Mouse (Mus musculus): ENCODE data around the gene 4932438A13Rik. TPM values are rescaled to one million over a fixed set of nuclear protein-coding genes. Genes with fewer than 3 reads are reported as not detected.

The 4932438A13Rik gene
- total and polyA plus RNA-seq, 3 experiments: 8.5 to 48.8 (median 41.9) TPM

DNA sequence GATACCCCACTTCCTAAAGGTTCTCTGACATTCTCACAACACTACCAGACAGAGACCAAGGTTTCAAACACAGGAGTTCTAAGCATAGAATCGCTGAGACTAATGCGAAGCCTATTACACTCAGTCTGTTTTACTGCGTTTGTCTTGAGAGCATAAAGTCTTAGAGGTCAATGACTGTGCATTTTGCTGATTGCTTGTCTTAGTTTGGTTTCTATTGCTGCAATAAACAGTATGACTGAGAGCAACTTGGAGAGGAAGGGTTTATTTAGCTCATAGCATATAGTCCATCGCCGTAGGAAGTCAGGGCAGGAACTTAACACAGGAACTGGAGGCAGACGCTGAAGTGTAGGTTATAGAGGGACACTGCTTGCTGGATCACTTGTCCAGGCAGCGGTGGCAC is 26.1 kb upstream of the 4932438A13Rik start:
- H3K27ac ChIP-seq: no peak overlapping the region
- H3K4me1 ChIP-seq (ENCODE audit: control insufficient read depth, insufficient read depth, low read length): 0 out of 2 replicates have a peak, but pooled peaks cover 1% of the 10 kb centered on the region
- no peak for DNase-seq
- WGBS: 79% methylated on average over 7 of the region's 7 CpGs
- no peak overlapping the region for H3K9ac ChIP-seq (ENCODE audit: low read depth, low read length)
- 0 out of 2 replicates have a peak, but pooled peaks cover 1% of the 10 kb centered on the region for H3K27me3 ChIP-seq (ENCODE audit: control insufficient read depth, insufficient read depth, low read length)
- no peaks in the 10 kb centered on the region for H3K36me3 ChIP-seq (ENCODE audit: control insufficient read depth, insufficient read depth, low read length)
- intact Hi-C loops (cut with DNase I): loop anchor here (10.0 kb wide), 1 partner anchor 368 kb away; no protein-coding TSS in a partner anchor
- TF ChIP-seq EP300 (IDR thresholded peaks at IDR 0.05; ENCODE audit: insufficient read depth, low read depth, low read length) (no peak), POLR2A (IDR thresholded peaks at IDR 0.05; ENCODE audit: insufficient read depth, low read depth, low read length) (no peak), CTCF (IDR thresholded peaks at IDR 0.05) (no peak)
- no peak overlapping the region for H3K4me3 ChIP-seq
- no peaks in the 10 kb centered on the region for H3K79me2 ChIP-seq (replicated peaks; ENCODE audit: control insufficient read depth, insufficient read depth, low read length)

DNA sequence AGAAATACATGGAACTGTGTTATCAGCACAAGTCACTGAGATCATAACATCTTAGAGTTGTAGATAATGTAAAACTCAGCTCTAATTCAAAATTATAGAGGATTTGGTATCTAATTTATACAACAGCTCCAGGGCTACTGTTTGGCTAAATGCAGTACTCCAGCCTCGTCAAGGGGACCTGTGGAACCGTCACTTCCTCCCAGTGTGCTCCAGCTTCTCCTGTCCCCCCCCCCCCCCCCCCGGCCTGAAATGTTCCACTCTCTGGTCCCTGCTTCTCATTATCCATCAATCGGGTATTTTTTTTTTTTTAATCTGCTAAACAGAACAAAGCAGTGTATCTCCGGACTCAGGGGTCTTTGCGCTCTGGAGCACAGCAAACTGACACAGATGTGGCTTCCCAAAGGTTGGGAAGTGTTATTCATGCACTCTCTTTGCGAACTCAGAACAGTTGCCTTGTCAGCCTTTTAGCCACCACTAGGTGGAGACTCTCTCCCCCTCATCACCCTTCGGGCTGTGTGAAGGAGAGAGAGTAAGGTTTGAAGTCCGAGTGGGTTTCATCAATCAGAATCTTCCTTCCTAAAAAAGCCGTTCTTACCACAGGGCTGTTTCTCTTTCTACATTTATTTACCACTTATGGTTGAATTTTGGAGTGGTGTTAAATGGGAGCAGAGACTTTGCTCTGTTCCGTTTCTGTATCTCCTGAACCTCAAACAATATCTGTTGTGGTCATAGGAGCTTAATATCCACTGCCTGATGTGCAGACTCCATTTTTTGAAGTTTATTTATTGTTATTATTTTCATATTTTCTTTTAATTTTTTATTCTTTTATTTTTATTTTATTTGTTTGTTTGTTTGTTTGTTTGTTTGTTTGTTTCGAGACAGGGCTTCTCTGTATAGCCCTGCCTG is 22.0 kb upstream of the 4932438A13Rik start:
- Histone ChIP-seq H3K4me1 (ENCODE audit: control insufficient read depth, insufficient read depth, low read length) (0 out of 2 replicates have a peak, but pooled peaks cover 1% of the 10 kb centered on the region), H3K36me3 (ENCODE audit: control insufficient read depth, insufficient read depth, low read length) (no peaks in the 10 kb centered on the region), H3K79me2 (replicated peaks; ENCODE audit: control insufficient read depth, insufficient read depth, low read length) (no peaks in the 10 kb centered on the region), H3K27ac (no peak overlapping the region), H3K9ac (ENCODE audit: low read depth, low read length) (no peak overlapping the region), H3K27me3 (ENCODE audit: control insufficient read depth, insufficient read depth, low read length) (0 out of 2 replicates have a peak, but pooled peaks cover 1% of the 10 kb centered on the region), H3K4me3 (no peak overlapping the region)
- peak; percentile 55 to 56 for DNase-seq
- intact Hi-C loops (cut with DNase I): loop anchor here (5.0 kb wide), 1 partner anchor 91 kb away; no protein-coding TSS in a partner anchor
- WGBS: 15% methylated on average over 12 of the region's 12 CpGs
- TF ChIP-seq POLR2A (IDR thresholded peaks at IDR 0.05; ENCODE audit: insufficient read depth, low read depth, low read length) (no peak), CTCF (IDR thresholded peaks at IDR 0.05) (peak; percentile 94), EP300 (IDR thresholded peaks at IDR 0.05; ENCODE audit: insufficient read depth, low read depth, low read length) (peak; percentile 63; the same call in 1 of the 2 replicates)

DNA sequence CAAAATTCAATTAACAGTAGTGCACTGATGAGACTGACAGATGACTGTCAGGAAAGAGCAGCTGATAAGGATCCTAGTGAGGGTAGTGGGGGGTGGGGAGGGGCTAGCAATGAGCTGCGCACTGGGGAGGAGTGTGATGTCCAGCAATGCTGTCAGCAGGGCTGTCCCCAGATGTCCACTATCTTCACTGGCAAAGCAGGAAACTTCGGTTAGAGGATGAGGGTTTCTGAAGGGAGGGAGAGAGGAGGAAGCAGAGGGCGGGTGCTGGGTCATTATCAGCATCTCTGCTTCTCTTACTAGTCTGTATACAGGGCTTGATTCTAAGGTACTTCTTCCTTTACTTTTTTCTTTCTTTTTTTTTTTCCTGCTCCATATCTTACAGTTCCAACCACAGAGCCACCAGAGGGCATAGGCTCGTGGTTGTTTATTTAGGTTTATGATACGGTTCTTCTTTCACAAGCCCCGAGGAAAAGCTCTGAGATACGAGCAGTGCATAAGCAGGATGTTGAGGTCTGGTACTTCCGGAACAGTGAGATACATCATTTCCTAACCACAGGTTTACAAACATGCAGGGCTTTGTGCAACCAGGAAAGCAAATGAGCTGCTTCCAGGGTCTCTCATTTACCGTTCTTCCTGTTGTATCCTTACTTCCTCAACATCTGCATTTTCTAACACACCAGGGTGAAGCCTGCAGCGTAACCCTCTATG is 9.0 kb upstream of the 4932438A13Rik start:
- no peaks in the 10 kb centered on the region; the same call in 1 of the 2 replicates for H3K36me3 ChIP-seq (ENCODE audit: control insufficient read depth, insufficient read depth, low read length)
- H3K27me3 ChIP-seq (ENCODE audit: control insufficient read depth, insufficient read depth, low read length): no peaks in the 10 kb centered on the region
- peak overlapping the region; percentile 35; the same call in 1 of the 2 replicates for H3K9ac ChIP-seq (ENCODE audit: low read depth, low read length)
- intact Hi-C loops (cut with DNase I): no loop called here
- no peaks in the 10 kb centered on the region for H3K79me2 ChIP-seq (replicated peaks; ENCODE audit: control insufficient read depth, insufficient read depth, low read length)
- H3K4me3 ChIP-seq: no peak overlapping the region
- DNase-seq: no peak
- WGBS: 20% methylated on average over 10 of the region's 10 CpGs
- H3K27ac ChIP-seq: peak overlapping the region; percentile 33; the same call in 1 of the 2 replicates
- H3K4me1 ChIP-seq (ENCODE audit: control insufficient read depth, insufficient read depth, low read length): peaks cover 3% of the 10 kb centered on the region
- TF ChIP-seq CTCF (IDR thresholded peaks at IDR 0.05): no peak
- TF ChIP-seq EP300 (IDR thresholded peaks at IDR 0.05; ENCODE audit: insufficient read depth, low read depth, low read length): no peak
- TF ChIP-seq POLR2A (IDR thresholded peaks at IDR 0.05; ENCODE audit: insufficient read depth, low read depth, low read length): no peak

DNA sequence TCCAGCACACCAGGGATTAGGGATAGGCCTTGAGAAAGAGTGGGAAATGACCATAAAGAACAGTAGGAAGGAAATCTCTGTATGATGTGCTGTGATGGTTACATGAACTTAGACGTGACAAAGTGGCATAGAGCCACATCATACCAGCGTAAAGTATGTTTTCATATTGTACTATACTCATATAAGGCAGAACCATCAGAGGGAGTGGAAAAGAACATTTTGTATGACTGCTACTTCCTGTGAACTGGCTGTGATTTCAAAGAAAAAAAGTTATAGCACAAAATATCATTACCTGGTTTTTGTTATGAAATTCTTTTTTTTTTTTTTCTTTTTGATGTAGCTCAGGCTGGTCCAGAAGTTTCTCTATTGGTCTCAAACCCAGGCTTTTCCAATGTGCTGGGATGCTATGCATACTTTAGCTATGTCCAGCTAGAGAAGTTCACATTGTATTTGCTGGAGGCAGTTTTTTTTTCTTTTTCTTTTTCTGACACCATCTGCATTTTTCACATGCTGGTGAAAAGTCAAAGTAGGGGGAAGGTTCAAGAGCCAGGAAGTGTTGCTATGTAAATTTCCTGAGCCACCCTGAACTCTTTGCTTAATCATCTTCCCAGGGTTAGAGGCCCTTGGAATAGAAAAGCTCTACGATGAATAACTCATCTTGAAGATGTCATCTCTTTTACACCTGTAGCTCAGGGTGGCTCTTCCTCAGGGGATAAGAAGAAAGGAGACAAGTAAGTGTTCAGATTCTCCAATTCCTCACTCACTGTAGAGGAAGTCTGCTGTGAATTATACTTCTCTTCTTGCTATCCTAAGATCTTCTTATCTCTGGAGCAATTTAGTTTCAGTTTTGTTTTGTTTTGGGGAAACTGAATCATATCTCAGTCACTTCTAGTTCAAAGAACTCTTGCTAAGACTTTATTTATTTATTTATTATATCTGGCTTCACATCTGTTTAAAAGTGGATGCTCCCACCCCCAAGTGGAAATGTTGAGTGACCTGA is 1.2 kb upstream of the 4932438A13Rik start:
- Histone ChIP-seq H3K4me1 (ENCODE audit: control insufficient read depth, insufficient read depth, low read length) (peaks cover 2% of the 10 kb centered on the region; the same call in 1 of the 2 replicates), H3K27me3 (ENCODE audit: control insufficient read depth, insufficient read depth, low read length) (no peaks in the 10 kb centered on the region), H3K4me3 (no peak overlapping the region), H3K27ac (peak overlapping the region; percentile 73), H3K36me3 (ENCODE audit: control insufficient read depth, insufficient read depth, low read length) (peaks cover 8% of the 10 kb centered on the region), H3K79me2 (replicated peaks; ENCODE audit: control insufficient read depth, insufficient read depth, low read length) (0 out of 2 replicates have a peak, but pooled peaks cover 1% of the 10 kb centered on the region), H3K9ac (ENCODE audit: low read depth, low read length) (no peak overlapping the region)
- TF ChIP-seq POLR2A (IDR thresholded peaks at IDR 0.05; ENCODE audit: insufficient read depth, low read depth, low read length): no peak
- no peak for TF ChIP-seq CTCF (IDR thresholded peaks at IDR 0.05)
- TF ChIP-seq EP300 (IDR thresholded peaks at IDR 0.05; ENCODE audit: insufficient read depth, low read depth, low read length): no peak
- intact Hi-C loops (cut with DNase I): no loop called here
- 64% methylated on average over 3 of the region's 3 CpGs for WGBS
- DNase-seq: no peak

DNA sequence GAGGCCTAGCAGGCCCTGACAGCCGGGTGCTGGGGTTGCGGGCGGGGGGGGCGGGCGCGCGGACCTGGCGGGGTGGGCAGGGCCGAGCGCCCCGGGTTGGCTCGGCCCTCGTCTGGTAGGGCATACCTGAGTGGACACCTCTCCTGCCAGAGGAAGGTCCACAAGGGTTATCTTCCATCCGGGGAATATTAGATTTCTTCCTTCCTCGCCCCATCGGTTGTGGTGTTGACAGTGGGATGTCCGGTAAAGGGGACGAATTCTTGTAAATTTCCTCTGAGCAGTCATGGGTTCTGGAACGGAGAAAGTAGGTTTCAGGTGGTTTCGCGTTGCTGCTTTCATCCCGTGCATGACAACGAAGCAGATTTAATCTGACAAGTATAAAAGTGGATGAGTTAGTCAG is 523 bp downstream of the 4932438A13Rik start:
- DNase-seq: no peak
- peak overlapping the region; percentile 73 for H3K27ac ChIP-seq
- under 1% methylated on average over 21 of the region's 23 CpGs for WGBS
- intact Hi-C loops (cut with DNase I): no loop called here
- TF ChIP-seq POLR2A (IDR thresholded peaks at IDR 0.05; ENCODE audit: insufficient read depth, low read depth, low read length) (no peak), EP300 (IDR thresholded peaks at IDR 0.05; ENCODE audit: insufficient read depth, low read depth, low read length) (no peak), CTCF (IDR thresholded peaks at IDR 0.05) (no peak)
- peaks cover 2% of the 10 kb centered on the region; the same call in 1 of the 2 replicates for H3K4me1 ChIP-seq (ENCODE audit: control insufficient read depth, insufficient read depth, low read length)
- H3K27me3 ChIP-seq (ENCODE audit: control insufficient read depth, insufficient read depth, low read length): no peaks in the 10 kb centered on the region
- H3K4me3 ChIP-seq: peak overlapping the region; percentile 84
- H3K79me2 ChIP-seq (replicated peaks; ENCODE audit: control insufficient read depth, insufficient read depth, low read length): 0 out of 2 replicates have a peak, but pooled peaks cover 1% of the 10 kb centered on the region
- peak overlapping the region; percentile 86 for H3K9ac ChIP-seq (ENCODE audit: low read depth, low read length)
- H3K36me3 ChIP-seq (ENCODE audit: control insufficient read depth, insufficient read depth, low read length): peaks cover 8% of the 10 kb centered on the region
